Mouse (Mus musculus): ENCODE data around the gene Gm11214. TPM values are rescaled to one million over a fixed set of nuclear protein-coding genes. Genes with fewer than 3 reads are reported as not detected.
A peak's percentile ranks its signal among the peaks of the same experiment; 100 is the strongest.

Gene Gm11214
- polyA plus RNA-seq, 1 experiment from 2014 or later, result not detected

DNA sequence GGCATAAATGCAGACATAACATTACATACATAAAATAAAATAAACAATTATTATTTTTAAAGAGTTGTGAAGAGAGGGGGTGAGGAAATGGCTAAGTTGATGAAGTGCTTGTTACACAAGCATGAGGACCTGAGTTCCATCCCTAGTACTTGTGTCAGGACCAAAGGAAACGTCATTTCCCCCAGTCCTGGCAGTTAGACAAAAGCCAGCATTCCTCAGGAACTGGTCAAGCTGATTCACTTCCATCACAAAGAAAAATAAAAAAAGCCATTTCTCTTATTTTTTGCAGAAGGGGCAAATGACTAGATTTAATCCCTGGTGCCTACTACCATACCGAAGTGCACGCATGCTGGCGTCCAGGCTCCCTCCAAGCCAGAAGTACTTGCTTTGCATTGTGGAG lies 33.7 kb upstream of the Gm11214 start:
- H3K36me3 ChIP-seq (ENCODE audit: control insufficient read depth, insufficient read depth, low read length), result no peaks in the 10 kb centered on the region

GRCm38 (mm10) chr4:63692351-63692750 lies 29.2 kb upstream of the Gm11214 start:
- Histone ChIP-seq H3K27ac (ENCODE audit: low read length) (no peak overlapping the region), H3K9ac (replicated peaks; ENCODE audit: low read depth, low read length) (no peak overlapping the region), H3K9me3 (ENCODE audit: control insufficient read depth, low read depth, low read length) (no peaks in the 10 kb centered on the region), H3K27me3 (ENCODE audit: control insufficient read depth, insufficient read depth, low read length) (no peaks in the 10 kb centered on the region), H3K4me1 (ENCODE audit: control insufficient read depth, insufficient read depth, low read length) (peaks cover 3% of the 10 kb centered on the region; the same call in 1 of the 2 replicates), H3K4me3 (ENCODE audit: low read depth, low read length) (no peak overlapping the region), H3K4me2 (replicated peaks; ENCODE audit: low read depth, low read length) (no peak overlapping the region), H3K36me3 (ENCODE audit: control insufficient read depth, insufficient read depth, low read length) (no peaks in the 10 kb centered on the region)
- no peak for ATAC-seq (ENCODE audit: insufficient number of reproducible peaks, insufficient read depth, low FRiP score, low read depth)

More for the DNA sequence above, 33.7 kb upstream of the Gm11214 start:
- Histone ChIP-seq H3K4me2 (replicated peaks; ENCODE audit: low read depth, low read length) (no peak overlapping the region), H3K4me1 (ENCODE audit: control insufficient read depth, insufficient read depth, low read length) (no peaks in the 10 kb centered on the region), H3K27ac (ENCODE audit: low read length) (no peak overlapping the region), H3K9ac (replicated peaks; ENCODE audit: low read depth, low read length) (no peak overlapping the region), H3K27me3 (ENCODE audit: control insufficient read depth, insufficient read depth, low read length) (no peaks in the 10 kb centered on the region), H3K9me3 (ENCODE audit: control insufficient read depth, low read depth, low read length) (no peaks in the 10 kb centered on the region), H3K4me3 (ENCODE audit: low read depth, low read length) (no peak overlapping the region)
- no peak for ATAC-seq (ENCODE audit: insufficient number of reproducible peaks, insufficient read depth, low FRiP score, low read depth)
- 85% methylated on average over 4 of the region's 4 CpGs for whole genome bisulfite sequencing

- H3K4me3 ChIP-seq (ENCODE audit: low read depth, low read length), result no peak overlapping the region
- peak; percentile 42; the same call in 1 of the 2 replicates for ATAC-seq (ENCODE audit: insufficient number of reproducible peaks, insufficient read depth, low FRiP score, low read depth)
- no peak overlapping the region for H3K4me2 ChIP-seq (replicated peaks; ENCODE audit: low read depth, low read length)
- no peaks in the 10 kb centered on the region for H3K27me3 ChIP-seq (ENCODE audit: control insufficient read depth, insufficient read depth, low read length)
- no peak overlapping the region for H3K9ac ChIP-seq (replicated peaks; ENCODE audit: low read depth, low read length)
- no peak overlapping the region for H3K27ac ChIP-seq (ENCODE audit: low read length)
- WGBS, result 24% methylated on average over 8 of the region's 8 CpGs
- no peaks in the 10 kb centered on the region for H3K9me3 ChIP-seq (ENCODE audit: control insufficient read depth, low read depth, low read length)
- H3K4me1 ChIP-seq (ENCODE audit: control insufficient read depth, insufficient read depth, low read length), result peaks cover 3% of the 10 kb centered on the region; the same call in 1 of the 2 replicates
- no peaks in the 10 kb centered on the region for H3K36me3 ChIP-seq (ENCODE audit: control insufficient read depth, insufficient read depth, low read length)
Observed at GRCm38 (mm10) chr4:63687429-63687828, 24.2 kb upstream of the Gm11214 start.

DNA sequence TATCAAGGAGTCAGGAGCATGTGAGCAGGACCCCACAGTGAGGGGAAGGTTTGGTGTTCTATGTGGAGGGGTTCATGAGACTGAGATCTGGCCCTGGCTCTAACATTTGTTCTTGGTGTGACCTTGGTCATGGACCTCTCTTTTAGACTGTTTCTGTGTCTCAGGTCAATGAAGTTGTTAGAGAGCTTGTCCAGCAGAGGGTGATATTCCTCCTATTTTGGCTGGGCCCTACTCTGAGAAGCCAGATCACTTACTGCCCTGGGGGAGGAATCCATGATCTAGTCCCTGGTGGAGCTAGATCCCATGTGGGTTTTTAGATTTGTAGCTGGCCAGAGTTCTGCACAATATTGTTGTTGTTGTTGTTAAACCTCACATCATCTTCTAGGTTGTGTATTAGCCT lies 23.0 kb upstream of the Gm11214 start:
- Histone ChIP-seq H3K4me3 (ENCODE audit: low read depth, low read length) (no peak overlapping the region), H3K27ac (ENCODE audit: low read length) (no peak overlapping the region), H3K36me3 (ENCODE audit: control insufficient read depth, insufficient read depth, low read length) (no peaks in the 10 kb centered on the region), H3K27me3 (ENCODE audit: control insufficient read depth, insufficient read depth, low read length) (no peaks in the 10 kb centered on the region), H3K4me1 (ENCODE audit: control insufficient read depth, insufficient read depth, low read length) (peaks cover 3% of the 10 kb centered on the region; the same call in 1 of the 2 replicates), H3K9me3 (ENCODE audit: control insufficient read depth, low read depth, low read length) (no peaks in the 10 kb centered on the region), H3K9ac (replicated peaks; ENCODE audit: low read depth, low read length) (no peak overlapping the region), H3K4me2 (replicated peaks; ENCODE audit: low read depth, low read length) (no peak overlapping the region)
- ATAC-seq (ENCODE audit: insufficient number of reproducible peaks, insufficient read depth, low FRiP score, low read depth), result no peak

DNA sequence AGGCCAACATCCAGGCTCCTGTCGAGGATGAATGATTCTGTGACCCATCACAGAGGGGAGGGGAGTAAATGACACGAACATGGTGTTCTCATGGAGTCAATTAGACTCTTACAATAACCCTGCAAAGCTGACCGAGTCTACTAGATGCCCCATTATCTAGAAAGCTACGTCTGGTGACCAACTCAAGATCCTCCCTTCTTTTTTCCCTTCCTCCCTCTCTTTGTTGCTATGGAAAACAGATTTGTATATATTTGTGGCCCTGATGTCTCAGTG lies 22.0 kb upstream of the Gm11214 start:
- H3K4me1 ChIP-seq (ENCODE audit: control insufficient read depth, insufficient read depth, low read length), result peaks cover 3% of the 10 kb centered on the region; the same call in 1 of the 2 replicates
- no peak overlapping the region for H3K9ac ChIP-seq (replicated peaks; ENCODE audit: low read depth, low read length)
- ATAC-seq (ENCODE audit: insufficient number of reproducible peaks, insufficient read depth, low FRiP score, low read depth), result no peak
- H3K27me3 ChIP-seq (ENCODE audit: control insufficient read depth, insufficient read depth, low read length), result no peaks in the 10 kb centered on the region
- no peak overlapping the region for H3K4me2 ChIP-seq (replicated peaks; ENCODE audit: low read depth, low read length)
- H3K4me3 ChIP-seq (ENCODE audit: low read depth, low read length), result no peak overlapping the region
- H3K9me3 ChIP-seq (ENCODE audit: control insufficient read depth, low read depth, low read length), result no peaks in the 10 kb centered on the region
- no peak overlapping the region for H3K27ac ChIP-seq (ENCODE audit: low read length)
- H3K36me3 ChIP-seq (ENCODE audit: control insufficient read depth, insufficient read depth, low read length), result no peaks in the 10 kb centered on the region
- WGBS, result 64% methylated on average over 4 of the region's 4 CpGs

- Histone ChIP-seq H3K27me3 (ENCODE audit: control insufficient read depth, insufficient read depth, low read length) (no peaks in the 10 kb centered on the region), H3K9me3 (ENCODE audit: control insufficient read depth, low read depth, low read length) (no peaks in the 10 kb centered on the region), H3K27ac (ENCODE audit: low read length) (no peak overlapping the region), H3K4me3 (ENCODE audit: low read depth, low read length) (no peak overlapping the region), H3K9ac (replicated peaks; ENCODE audit: low read depth, low read length) (no peak overlapping the region), H3K4me1 (ENCODE audit: control insufficient read depth, insufficient read depth, low read length) (peaks cover 3% of the 10 kb centered on the region; the same call in 1 of the 2 replicates), H3K4me2 (replicated peaks; ENCODE audit: low read depth, low read length) (no peak overlapping the region), H3K36me3 (ENCODE audit: control insufficient read depth, insufficient read depth, low read length) (no peaks in the 10 kb centered on the region)
- 75% methylated on average over 10 of the region's 10 CpGs for WGBS
- no peak for ATAC-seq (ENCODE audit: insufficient number of reproducible peaks, insufficient read depth, low FRiP score, low read depth)
Observed at GRCm38 (mm10) chr4:63684412-63685252, 21.5 kb upstream of the Gm11214 start.

GRCm38 (mm10) chr4:63683716-63684115 lies 20.5 kb upstream of the Gm11214 start:
- H3K9me3 ChIP-seq (ENCODE audit: control insufficient read depth, low read depth, low read length), result no peaks in the 10 kb centered on the region
- no peak for ATAC-seq (ENCODE audit: insufficient number of reproducible peaks, insufficient read depth, low FRiP score, low read depth)
- H3K9ac ChIP-seq (replicated peaks; ENCODE audit: low read depth, low read length), result no peak overlapping the region
- H3K27ac ChIP-seq (ENCODE audit: low read length), result no peak overlapping the region
- WGBS, result 91% methylated on average over 6 of the region's 6 CpGs
- peaks cover 3% of the 10 kb centered on the region; the same call in 1 of the 2 replicates for H3K4me1 ChIP-seq (ENCODE audit: control insufficient read depth, insufficient read depth, low read length)
- H3K4me3 ChIP-seq (ENCODE audit: low read depth, low read length), result no peak overlapping the region
- no peaks in the 10 kb centered on the region for H3K36me3 ChIP-seq (ENCODE audit: control insufficient read depth, insufficient read depth, low read length)
- H3K4me2 ChIP-seq (replicated peaks; ENCODE audit: low read depth, low read length), result no peak overlapping the region
- H3K27me3 ChIP-seq (ENCODE audit: control insufficient read depth, insufficient read depth, low read length), result no peaks in the 10 kb centered on the region

DNA sequence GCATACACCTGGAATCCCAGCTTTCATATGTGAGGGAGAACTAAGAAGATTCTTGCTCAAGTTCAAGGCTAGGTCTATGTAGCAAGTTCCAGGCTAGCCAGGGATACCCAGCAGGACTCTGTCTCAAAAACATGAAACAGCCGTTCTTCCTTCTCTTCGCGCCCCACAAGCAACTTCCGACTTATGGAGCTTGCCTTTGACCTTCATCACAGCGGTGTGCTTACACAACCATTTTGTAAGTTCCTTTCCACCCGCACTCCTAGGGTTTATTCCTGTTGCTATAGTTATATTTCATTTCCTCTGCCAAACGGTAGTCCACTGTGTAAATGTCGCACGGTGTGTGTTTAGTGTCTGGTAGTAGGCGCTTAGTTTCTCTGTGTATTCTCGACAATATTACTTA lies 19.9 kb upstream of the Gm11214 start:
- WGBS, result 57% methylated on average over 11 of the region's 11 CpGs
- Histone ChIP-seq H3K27ac (ENCODE audit: low read length) (no peak overlapping the region), H3K36me3 (ENCODE audit: control insufficient read depth, insufficient read depth, low read length) (no peaks in the 10 kb centered on the region), H3K27me3 (ENCODE audit: control insufficient read depth, insufficient read depth, low read length) (no peaks in the 10 kb centered on the region), H3K4me2 (replicated peaks; ENCODE audit: low read depth, low read length) (no peak overlapping the region), H3K9ac (replicated peaks; ENCODE audit: low read depth, low read length) (no peak overlapping the region), H3K9me3 (ENCODE audit: control insufficient read depth, low read depth, low read length) (no peaks in the 10 kb centered on the region), H3K4me1 (ENCODE audit: control insufficient read depth, insufficient read depth, low read length) (peaks cover 3% of the 10 kb centered on the region; the same call in 1 of the 2 replicates), H3K4me3 (ENCODE audit: low read depth, low read length) (no peak overlapping the region)
- ATAC-seq (ENCODE audit: insufficient number of reproducible peaks, insufficient read depth, low FRiP score, low read depth), result no peak

DNA sequence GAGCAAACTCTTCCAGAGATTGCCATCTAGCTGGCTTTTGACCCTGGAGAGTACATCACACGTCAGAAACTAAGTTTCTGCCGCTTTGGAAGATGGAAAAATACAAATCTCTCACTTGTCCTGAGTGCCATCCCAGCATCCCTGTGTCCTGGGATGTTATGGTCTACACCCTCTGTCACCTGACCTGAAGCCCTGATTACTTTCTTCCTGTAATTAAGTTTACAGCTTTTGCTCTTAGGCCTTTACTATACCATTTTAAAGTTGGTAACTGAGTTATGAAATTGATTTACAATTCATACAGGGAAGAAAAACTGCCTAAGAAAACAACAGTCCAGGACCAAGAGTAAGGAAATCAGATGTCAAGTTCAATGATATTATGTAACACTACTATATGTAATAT lies 19.3 kb upstream of the Gm11214 start:
- Histone ChIP-seq H3K4me2 (replicated peaks; ENCODE audit: low read depth, low read length) (no peak overlapping the region), H3K9ac (replicated peaks; ENCODE audit: low read depth, low read length) (no peak overlapping the region), H3K27ac (ENCODE audit: low read length) (no peak overlapping the region), H3K36me3 (ENCODE audit: control insufficient read depth, insufficient read depth, low read length) (no peaks in the 10 kb centered on the region), H3K9me3 (ENCODE audit: control insufficient read depth, low read depth, low read length) (no peaks in the 10 kb centered on the region), H3K27me3 (ENCODE audit: control insufficient read depth, insufficient read depth, low read length) (no peaks in the 10 kb centered on the region), H3K4me3 (ENCODE audit: low read depth, low read length) (no peak overlapping the region), H3K4me1 (ENCODE audit: control insufficient read depth, insufficient read depth, low read length) (no peaks in the 10 kb centered on the region)
- no peak for ATAC-seq (ENCODE audit: insufficient number of reproducible peaks, insufficient read depth, low FRiP score, low read depth)
- WGBS, result 75% methylated on average over 2 of the region's 2 CpGs

Measured in stomach, embryonic 14.5 days (tissue).